Mouse (Mus musculus): ENCODE measurements around the gene Pdpn.

DNA sequence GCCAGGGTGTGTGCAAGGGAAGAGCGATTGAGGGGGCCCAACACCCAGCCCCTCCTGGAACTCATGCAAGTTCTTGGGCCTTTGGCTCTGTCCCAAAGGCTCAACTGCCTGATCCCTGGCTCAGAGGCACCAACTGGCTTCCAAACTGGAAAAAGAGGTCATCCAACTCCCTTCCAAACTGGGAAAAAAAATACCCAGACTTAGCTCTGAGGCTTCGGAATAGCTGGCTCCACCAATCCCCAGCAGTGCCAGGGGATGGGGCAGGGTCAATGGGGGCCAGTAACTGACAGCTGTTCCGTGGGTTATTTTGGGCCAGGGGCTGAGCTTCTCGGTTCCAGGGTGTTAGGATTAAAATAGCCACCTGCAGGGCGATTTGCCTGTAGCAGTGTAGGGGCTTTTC, 49.3 kb upstream of the Pdpn start:
- TF ChIP-seq TAL1 (IDR thresholded peaks at IDR 0.05; ENCODE audit: low read length) = no peak
- TF ChIP-seq GATA1 (IDR thresholded peaks at IDR 0.05; ENCODE audit: low read length) = no peak
